Mouse (Mus musculus): Measurements from ENCODE around the gene Dync2h1. TPM values are rescaled to one million over a fixed set of nuclear protein-coding genes. Genes with fewer than 3 reads are reported as not detected.

Dync2h1 gene
- 7.2 to 10.2 TPM (median 7.5 TPM) in 4 replicates for total RNA-seq (2023)

DNA sequence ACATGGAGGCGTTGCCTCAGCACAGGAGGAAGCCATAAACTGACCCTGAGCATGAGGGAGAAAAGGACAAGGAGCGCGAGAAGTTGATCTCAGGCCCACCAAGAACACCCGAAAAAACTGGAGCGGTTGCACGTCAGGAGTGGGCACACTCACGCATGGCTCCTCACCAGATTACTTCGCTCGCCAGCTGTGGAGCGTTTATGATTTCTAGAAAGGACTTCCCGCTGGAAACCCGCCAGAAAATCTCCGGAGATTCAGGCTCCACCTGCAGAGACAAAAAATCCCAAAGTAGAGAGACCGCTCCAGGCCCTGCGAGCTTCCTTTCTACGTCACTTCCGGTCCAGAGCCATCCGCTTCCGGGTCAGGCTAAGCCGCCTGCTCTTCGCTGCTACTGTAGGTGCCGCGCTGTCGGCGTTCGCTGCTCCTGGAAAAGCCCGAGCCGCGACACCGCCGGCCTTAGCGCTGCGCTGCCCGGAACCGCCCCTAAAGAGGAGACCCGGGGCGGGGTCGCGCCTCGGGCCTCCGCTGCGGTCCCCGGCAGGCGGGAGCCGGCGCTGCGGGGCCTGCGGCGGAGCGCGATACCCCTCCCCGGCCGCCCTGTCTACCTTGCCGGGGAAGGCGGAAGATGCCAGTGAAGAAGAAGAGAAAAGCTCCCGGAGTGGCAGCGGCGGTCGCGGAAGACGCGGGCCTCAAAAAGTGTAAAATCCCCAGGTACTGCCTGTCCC, at the start of gene Dync2h1, which contains the start of gene Dcun1d5:
Dync2h1 (minus strand) TSS at position 275 of the 725 bp plus-strand sequence.
Dcun1d5 (plus strand) TSS at position 349 of the 725 bp plus-strand sequence.

Other genes with a start within 250 kb of the Dync2h1 start
- 73.1 to 87.4 TPM (median 77.5 TPM) in 4 replicates for gene Dcun1d5, start 74 bp upstream of the Dync2h1 start, total RNA-seq (2023)
- not detected in 4 replicates for gene Mmp13, start 88.1 kb upstream of the Dync2h1 start, total RNA-seq (2023)
- gene Mmp12, start 159.9 kb upstream of the Dync2h1 start, total RNA-seq (2023): 0.41 to 1.5 TPM in 2 of 4 replicates, not detected in the others
- not detected in 4 replicates for gene Mmp1b, start 203.6 kb upstream of the Dync2h1 start, total RNA-seq (2023)